Mouse (Mus musculus) C2C12 (cell line): ENCODE measurements around the gene Ctxn1.

Experiments
- CEBPB ChIP-seq: IDR thresholded peaks from one replicate; pipeline ENCODE4 v1.6.1; 2011; ENCODE audit warnings: low read depth, mild to moderate bottlenecking, control low read depth, moderate library complexity
- CTCF ChIP-seq: IDR thresholded peaks from one replicate; pipeline ENCODE4 v1.5.1; 2011; ENCODE audit not compliant: control insufficient read depth, insufficient read depth, insufficient read length
- FOSL1 ChIP-seq: IDR thresholded peaks from one replicate; pipeline ENCODE4 v1.8.0; 2011; ENCODE audit warnings: mild to moderate bottlenecking, low read length; ENCODE audit not compliant: poor library complexity, insufficient read depth, severe bottlenecking
- MAX ChIP-seq: IDR thresholded peaks from one replicate; pipeline ENCODE4 v1.6.1; 2011; ENCODE audit warnings: mild to moderate bottlenecking, control low read depth
- MYOD1 ChIP-seq: IDR thresholded peaks from one replicate; pipeline ENCODE4 v1.6.1; 2011; ENCODE audit warnings: low read depth; ENCODE audit not compliant: control insufficient read depth, insufficient read length
- MYOG ChIP-seq: IDR thresholded peaks from one replicate; pipeline ENCODE4 v1.6.1; 2011; ENCODE audit not compliant: control insufficient read depth, insufficient read length; ENCODE audit errors: extremely low read depth
- USF1 ChIP-seq: IDR thresholded peaks from one replicate; pipeline ENCODE4 v1.6.1; 2011; ENCODE audit warnings: low read depth, mild to moderate bottlenecking, control low read depth, moderate library complexity

DNA sequence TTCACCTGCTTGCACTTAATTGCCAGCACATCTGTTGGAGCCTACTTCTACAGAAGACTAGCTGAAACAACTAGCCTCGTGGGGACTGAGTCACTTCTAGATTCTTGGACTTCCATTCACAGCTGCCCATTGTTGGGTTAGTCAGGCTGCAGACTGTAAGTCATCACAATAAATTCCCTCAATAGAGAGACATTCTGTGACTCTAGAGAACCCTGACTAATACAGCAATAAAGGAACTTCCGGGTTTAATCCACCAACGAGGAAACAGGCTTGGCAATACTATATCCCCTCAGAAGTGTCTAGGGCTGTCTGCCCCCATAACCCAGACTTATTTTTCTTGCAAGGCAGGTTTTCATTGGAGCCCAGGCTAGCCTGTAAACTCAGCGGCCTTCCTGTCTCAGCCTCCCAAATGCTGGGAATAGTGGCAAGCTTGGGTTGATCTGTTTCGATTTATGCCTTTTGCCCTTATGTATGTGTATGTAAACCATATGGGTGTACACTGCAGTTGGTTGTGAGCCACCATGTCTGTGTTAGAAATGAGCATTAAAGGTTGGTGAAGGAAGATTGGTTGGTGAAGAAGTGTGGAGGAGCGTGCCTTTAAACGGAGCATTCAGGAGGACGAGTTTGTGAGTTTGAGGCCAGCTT lies 6.8 kb downstream of the Ctxn1 start:
- TF ChIP-seq CTCF (no peak), MYOD1 (no peak), MAX (no peak), CEBPB (no peak), FOSL1 (no peak), USF1 (no peak), MYOG (no peak)
